Mouse (Mus musculus) kidney, postnatal 25 days (tissue): ENCODE measurements at regions not wholly inside any gene's neighbourhood (a gene's known extent, or its start where the extent isn't known, plus 50 kb on each side); places are given as distances from the start of the nearest gene placed in this dataset.
"Not testable (repeated sequence)": the region's sequence is repeated elsewhere in the genome, so short reads cannot be mapped to it uniquely, and the experiment has no call there.

Source experiments
- DNase-seq, 2 experiments: peaks; one replicate each; pipeline ENCODE4 v3.0.0; 2021; ENCODE audit warnings: mixed read lengths in 2 of 2

DNA sequence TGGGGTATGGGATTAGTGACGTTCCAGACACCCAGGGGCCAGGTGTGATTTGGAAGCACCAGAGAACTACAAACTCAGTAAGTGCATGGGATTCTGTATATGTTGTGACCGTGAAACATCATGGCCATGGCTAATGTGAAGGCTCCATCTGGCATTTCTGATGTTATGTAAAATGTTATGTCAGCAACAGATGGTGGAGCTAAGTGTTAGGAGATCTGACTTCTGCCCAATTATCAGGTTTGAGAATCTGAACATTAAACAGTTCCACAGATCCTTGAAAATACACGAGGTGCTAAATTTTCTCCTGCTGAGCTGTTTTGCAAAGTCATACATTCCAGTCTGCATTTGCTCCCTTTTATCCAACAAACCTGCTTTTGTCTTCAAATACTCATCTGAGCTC, 223.6 kb upstream of the Egfl6 start:
- no peak for DNase-seq

DNA sequence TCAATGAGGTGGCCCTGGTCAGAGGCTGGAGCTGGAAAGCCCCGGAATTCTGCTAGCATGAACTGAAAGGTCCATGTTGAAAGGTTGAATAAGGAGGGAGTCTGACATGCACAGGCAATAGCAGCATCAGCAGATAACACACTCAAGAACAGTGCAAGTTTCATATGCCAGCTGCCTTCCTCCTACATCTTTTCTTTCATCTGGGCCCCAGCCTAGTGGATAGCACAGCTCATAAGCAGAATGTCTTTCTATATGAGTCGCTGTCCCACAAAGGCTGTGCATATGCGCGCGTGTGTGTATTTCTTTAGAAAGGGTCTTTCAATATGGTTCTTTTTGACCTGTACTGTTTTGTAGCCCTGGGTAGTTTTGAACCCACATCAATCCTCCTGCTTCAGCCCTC, 222.7 kb upstream of the Egfl6 start:
- no peak for DNase-seq

GRCm38 (mm10) chrX:166805957-166806356, 220.4 kb upstream of the Egfl6 start:
- DNase-seq = no peak

DNA sequence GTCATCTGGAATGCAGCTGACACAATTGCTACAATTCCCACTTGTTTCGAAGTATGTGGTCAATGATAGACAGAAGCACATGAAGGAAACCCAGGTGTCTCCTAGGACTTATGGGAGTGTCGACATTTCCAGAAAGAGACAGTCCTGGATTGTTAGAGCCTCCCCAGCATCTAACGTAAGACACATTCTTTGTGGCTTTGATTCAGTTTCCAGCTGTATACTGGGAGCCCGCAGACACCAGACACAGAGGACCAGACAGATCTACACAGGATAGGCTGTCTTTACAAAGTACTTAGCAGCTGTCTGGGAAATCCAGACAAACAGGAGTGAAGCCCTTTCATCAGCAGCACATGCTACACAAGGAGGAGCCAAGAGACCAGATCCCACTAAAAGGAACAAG, 220.0 kb upstream of the Egfl6 start:
- no peak for DNase-seq

DNA sequence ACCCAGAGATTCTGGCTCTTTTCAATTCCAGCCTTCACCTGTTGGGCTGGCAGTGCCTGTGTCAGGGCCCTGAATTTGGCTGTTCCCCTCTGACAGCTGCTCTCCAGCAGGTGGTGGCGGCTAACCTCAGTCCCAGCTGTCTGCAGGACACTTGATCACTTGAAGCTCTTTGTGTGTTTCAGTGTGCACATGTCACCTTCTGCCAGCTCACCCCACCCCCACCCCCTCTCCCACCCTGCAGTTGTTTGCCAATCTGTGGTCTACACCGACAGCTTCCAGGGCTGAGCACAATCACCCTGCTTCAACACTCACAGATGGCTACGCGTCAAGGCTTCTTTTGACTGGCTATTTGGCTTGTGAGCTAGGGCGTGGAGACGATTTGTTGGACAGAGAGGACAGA, 217.7 kb upstream of the Egfl6 start:
- no peak for DNase-seq

GRCm38 (mm10) chrX:166801017-166801416, 215.5 kb upstream of the Egfl6 start:
- DNase-seq = no peak

DNA sequence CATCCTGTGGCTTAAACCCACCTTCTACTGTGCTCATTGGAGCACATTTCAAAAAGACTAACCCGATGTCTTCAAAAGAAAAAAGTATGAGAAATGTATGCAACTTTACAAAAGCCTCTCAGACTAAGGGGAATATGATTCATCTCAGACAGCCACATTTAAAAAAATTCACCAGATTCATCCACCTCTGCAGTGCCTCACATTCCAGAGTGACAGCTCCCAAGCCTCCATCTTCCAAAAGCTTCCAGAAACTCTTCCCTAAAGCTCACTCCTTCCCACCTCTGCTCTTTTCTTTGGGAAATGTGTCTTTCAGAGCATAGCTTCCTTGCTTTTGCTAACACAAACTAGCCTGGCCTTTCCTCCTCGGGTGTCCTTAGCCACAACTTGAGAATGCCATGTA, 210.1 kb upstream of the Egfl6 start:
- no peak for DNase-seq

DNA sequence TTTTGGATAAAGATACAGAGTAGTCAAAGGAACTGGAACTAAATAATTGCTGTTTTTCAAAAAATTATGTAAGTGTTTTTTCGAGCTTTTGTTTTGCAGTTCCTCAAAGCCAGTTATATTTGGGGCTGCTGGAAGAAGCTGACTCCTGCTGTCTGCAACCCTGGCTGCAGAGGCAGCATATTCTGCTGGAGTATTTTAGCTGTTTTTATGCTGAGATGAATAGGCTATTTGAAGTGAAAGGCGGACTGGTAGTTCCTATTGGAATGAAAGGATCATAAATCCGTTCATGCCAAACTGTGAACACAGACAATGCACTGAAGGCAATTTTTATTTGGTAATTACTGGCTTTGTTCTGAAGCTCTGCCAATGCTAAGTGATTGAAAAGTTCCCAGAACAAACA, 203.5 kb upstream of the Egfl6 start:
- DNase-seq = no peak

DNA sequence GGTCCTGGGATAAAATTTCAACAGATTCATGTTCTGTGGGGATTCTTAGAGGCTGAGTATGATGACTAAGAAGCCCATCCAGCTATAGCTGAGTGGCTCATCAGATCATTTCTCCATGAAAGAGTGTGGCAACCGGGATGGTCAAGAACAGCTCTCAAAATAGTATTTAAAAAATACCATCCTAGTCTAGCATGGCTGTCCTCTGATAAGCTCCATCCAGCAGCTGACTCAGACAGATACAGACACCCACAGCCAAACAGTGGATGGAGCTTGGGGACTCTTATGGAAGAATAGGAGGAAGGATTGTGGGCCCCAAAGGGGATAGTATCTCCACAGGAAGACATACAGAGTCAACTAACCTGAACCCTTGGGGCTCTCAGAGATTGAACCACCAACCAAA, 201.6 kb upstream of the Egfl6 start:
- not testable (repeated sequence) for DNase-seq

GRCm38 (mm10) chrX:166785615-166786014, 200.1 kb upstream of the Egfl6 start:
- DNase-seq = no peak

DNA sequence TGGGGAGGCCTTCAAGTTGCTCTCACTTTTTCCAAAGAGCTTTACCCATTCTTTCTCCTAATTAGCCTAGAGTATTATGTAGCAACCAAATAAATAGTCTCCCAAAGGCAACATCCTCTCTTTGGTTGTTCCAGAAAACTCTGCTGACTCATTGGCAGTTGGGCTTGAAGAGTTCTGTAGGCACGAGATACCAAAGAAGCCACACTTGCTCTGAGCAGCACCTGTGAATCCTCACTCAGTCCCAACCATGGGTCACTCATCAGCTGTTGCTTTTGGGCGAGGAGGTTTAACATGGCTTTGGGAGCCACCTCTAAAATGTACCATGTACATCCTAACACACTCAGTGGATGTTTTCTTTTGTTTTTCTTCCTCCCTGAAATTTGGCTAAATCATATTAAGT, 197.9 kb upstream of the Egfl6 start:
- DNase-seq = no peak

DNA sequence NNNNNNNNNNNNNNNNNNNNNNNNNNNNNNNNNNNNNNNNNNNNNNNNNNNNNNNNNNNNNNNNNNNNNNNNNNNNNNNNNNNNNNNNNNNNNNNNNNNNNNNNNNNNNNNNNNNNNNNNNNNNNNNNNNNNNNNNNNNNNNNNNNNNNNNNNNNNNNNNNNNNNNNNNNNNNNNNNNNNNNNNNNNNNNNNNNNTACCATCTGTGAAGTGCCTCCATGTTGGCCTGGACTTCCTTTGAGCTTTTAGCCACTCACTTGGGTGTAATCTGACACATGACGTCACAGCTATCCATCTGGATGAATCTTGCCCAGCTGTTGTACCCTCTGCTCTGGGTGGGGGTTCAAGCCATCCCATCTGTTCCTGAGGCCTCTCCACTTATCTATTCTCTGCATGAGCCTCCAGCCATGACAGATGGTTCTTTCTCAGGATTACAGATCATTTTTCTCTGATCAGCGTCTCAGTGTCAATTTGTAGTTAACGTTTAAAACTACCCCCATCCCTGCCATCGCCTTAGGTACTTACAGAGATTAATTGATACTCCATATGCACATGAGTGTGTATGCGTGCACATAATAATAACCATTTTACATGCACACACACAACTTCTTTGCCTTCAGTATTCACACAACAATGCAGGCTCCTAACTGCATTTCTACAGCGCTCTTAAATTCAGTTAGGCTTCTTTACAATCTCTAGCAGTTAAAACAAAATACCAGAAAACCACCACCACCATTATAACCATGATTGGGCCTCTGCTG, 194.0 kb upstream of the Egfl6 start:
- DNase-seq = no peak

- DNase-seq = peak; percentile 7 to 36
Observed at GRCm38 (mm10) chrX:166773408-166773854, 187.9 kb upstream of the Egfl6 start.

DNA sequence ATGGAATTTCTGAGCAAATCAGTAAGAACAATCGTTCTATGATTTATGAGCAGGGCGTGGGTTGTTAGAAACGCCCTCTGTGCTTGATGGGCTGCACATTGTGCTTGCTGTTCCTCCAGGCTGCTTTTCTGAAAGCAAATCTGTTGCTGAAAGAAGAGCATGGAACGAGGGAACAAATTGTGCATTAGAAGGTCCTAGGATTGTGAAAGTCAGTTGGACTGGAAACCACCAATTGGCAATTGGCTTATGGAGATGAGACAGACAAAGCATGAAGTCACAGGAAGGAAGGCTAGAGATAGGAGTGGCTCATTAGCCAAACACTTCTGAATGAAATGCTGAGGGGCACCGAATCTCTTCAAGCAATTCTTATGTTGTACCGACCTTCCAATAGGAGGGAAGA, 181.5 kb upstream of the Egfl6 start:
- DNase-seq = no peak

DNA sequence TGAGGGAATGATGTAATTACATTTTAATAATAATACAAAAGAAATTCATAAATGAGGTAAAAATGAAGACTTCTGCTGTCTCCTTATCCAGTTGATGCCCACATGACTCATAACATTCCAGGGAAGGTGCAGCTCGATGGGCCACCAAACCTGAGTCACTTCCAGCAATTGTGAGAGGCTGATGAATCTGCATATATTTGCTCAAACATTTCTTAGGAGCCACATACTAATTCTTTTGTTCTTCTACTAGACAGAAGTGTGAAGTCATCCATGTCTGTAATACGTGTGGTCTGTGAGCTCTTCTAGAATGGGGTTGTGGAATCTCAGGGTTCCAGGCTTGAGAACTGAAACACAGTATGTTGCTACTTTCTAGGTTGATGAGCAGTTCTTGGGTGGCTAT, 180.1 kb upstream of the Egfl6 start:
- no peak for DNase-seq

DNA sequence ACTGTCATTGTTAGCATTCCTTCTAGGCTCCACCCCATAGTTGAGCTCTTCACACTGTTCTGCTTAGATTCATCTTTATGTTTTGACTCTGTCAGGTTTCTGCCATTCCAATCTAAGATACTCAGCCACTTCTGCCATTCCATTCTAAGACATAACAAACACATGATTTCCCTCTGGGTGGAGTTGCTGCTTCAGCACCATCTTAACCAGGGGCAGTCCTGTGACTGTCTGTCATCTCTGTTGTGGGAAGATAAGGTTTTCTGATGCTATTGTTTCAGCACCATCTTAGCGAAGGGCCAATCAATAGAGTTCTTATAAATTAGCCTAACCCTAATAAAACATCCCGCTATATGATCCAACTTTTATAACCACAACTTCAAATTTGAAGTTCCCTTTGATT, 176.6 kb upstream of the Egfl6 start:
- no peak for DNase-seq

- DNase-seq = no peak
Observed at GRCm38 (mm10) chrX:166757152-166757551, 171.6 kb upstream of the Egfl6 start.

DNA sequence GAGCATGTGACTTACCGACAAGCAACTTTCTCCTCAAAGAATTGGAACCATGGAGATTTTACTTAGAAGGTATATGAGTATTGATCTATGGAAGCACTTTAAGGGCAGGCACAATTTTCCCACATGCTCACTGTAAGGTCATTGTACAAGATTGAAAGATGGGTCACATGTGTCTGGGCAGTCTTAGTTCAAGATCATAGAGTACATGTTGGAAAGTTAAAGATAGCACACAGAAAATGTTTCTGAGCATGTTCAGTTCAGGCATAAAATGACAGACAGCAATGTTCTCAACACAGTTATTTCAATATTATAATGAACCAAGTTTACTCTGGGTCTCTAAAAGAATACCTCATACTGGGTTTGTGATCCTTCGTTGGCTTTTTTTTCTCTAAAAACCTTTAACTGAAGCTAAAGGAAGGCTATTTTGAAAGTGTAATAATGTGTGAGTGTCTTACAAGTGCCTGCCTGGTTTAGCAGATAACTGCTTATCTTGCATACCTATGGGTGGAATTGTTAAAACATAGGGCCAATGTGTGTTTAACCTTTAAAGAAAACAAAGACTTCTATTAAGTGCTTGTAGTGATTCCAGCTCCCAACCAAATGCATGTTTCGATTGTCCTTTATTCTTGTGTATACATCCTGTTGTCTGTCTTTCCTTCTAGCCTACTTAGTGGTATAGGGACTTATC, 169.6 kb upstream of the Egfl6 start:
- no peak for DNase-seq

DNA sequence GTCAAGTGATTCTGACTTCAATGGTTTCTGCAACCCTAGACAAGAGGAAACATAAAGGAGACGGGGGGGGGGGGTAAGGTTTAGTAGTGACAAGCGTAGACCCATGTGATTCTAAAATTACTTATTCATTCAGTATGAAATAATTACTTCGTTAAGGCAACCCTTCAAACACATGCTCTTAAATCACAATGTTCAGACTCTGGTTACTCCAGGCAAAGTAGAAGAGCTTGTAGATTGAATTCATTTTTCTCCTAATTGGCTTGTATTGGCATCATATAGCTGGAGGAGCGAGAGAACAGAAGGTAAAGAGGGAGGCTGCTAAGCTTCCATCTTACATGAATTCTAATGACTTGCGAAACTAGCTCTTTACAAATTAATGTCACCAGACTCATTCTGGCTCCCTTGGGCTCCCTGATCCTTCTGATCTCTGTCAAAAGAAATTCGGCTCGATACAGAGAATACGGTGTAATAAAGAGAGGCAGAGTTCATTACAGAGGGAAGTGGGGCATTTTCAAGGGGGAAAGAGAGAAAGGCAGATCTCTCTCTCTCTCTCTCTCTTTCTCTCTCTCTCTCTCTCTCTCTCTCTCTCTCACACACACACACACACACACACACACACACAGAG, 163.6 kb upstream of the Egfl6 start:
- no peak for DNase-seq

- DNase-seq = no peak
Observed at GRCm38 (mm10) chrX:166731354-166731753, 145.8 kb upstream of the Egfl6 start.

DNA sequence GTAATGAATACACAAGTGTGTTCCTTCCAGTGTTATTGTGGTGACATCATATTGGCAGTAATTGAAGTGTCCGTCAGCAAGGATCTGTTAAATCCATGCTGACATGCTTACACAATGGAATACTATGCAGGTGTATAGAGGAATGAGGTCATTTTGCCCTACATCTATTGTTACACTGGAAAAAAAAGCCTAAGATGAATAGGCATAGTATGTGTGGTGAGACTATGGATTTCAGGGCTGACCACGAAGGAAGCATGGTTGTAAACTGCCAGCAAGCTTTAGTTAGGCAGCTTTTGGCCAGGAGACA, 143.1 kb upstream of the Egfl6 start:
- DNase-seq = no peak

DNA sequence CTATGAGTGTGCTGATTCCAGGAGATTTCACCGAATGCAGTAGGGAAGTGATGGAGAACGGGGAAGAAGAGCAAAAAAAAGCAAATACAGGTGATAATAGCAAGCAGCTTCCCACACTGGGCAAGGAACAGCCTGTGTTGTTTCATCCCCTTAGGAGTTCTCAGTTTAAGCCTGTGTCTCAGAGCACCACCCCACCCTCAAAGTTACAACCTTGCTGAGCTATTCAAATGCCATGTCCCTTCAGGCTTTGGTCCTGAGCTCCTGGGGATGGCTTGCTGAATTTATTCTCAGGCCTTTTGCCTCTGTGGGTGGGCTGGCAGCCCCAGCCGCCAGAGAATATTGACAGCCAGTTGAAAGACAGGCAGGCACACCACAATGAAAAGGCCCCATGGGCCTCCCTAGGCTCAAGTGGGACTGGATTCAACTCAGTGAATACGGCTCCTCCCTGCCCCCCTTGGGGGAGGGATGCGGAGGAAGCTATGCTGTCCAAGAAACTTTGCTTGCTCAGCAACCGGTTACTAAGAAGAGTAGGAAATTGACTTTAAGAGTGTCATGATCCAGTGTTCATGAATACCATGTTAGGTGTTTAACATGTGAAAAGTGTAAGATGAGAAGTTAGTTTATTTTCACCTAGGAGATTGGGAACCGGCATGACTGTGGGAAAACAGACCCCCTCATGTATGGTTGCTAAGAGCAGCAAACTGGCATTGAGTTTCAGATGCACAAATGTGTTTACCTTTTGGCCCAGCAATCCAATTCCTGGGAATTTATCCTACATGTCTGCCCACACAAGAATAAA, 142.5 kb upstream of the Egfl6 start:
- DNase-seq = peak; percentile 1 to 38

DNA sequence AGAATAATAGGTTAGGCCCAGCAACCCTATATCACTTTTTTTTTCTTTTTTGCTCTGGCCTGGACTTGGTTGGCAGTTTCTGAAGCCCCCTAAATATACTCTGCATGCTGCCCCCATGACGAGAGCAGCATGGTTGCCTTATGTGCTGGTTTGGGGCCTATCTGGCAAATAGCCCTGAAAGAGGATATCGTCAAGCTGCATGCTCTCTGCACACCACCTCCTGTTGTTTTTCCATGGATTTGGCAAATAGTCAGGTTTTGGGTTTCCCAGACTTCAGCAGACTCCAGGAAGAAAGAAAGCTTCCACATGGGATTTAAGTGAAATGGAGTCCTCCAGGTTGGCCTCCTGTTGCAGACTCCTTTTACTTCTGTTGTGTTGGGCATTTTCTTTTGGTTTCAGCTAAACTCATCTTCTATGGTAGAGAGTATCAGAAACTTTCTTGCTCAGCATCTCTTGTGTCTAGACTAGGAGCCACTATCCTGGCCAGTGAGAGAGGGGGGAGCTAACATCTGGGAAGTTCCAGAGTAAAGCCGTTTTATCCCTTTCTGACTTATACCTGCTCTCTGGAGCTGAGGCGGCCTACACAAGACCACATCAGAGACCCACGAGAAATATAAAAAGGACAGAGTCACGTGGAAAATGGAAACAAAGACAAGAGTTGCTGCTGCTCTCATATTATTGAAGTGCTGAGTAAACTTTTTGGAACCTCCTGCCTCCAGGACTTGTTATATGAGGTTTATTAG, 140.4 kb upstream of the Egfl6 start:
- no peak for DNase-seq
